Mouse (Mus musculus) cerebellum, postnatal 14 days (tissue): Measurements from ENCODE around the gene Wipf1.

Source experiments
- DNase-seq, 2 experiments: peaks; one replicate each; pipeline ENCODE4 v3.0.0; 2021; ENCODE audit warnings: mixed read lengths in 2 of 2

Gene Wipf1

DNA sequence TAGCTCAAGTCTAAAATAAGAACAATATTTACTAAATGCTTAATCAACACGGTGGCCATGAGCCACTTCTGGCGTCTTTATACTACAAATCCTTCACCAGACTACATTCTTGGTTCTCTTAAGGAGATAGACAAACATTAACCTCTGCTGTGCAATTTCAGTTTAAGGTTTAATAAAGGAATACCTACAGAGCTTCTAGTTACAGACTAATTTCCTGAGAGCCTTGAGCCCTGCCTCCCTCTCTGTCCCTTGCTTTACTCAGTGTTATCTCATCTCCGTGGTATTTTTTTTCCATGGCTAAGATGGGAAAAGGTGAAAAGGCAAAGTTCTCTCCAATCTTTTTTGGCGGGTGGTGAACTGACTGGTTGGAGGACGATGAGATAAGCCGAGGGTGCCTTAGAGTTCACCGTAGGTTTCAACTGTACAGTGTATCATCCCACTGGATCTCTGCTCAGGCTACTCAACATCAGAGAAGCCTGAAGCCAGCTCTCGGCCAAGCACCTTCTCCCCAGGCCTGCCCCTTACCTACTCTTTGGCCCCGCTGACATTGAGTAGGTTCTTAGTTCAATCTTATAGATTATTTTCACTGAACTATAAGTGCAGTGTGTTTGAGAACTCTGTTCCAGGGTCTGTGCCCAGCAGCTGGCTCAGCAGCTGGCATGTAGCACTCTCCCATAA lies 149.1 kb downstream of the Wipf1 start:
- no peak for DNase-seq

DNA sequence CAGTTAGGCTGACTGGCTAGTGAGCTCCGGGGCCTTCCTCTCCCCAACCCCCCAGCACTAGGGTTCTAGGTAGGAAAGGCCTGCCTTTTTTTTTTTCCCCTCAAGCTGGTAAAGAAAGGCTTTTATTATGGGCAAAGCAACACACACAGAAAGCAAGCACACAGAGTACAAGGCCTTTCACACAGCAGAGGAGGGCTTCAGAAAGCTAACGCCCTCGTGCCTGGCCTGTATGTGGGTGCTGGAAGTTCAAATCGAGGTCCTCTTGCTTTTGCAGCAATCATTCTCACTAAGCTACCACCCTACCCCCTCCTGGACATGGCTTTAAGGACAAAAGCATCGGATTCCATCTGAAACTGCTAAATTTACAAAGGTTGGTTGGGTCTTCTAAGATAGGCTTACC lies 149.9 kb downstream of the Wipf1 start:
- DNase-seq = no peak
